Mouse (Mus musculus) midbrain, embryonic 15.5 days (tissue): Measurements from ENCODE around the gene Cypt3. TPM values are rescaled to one million over a fixed set of nuclear protein-coding genes. Genes with fewer than 3 reads are reported as not detected.

Experiments used
- ATAC-seq: fragments of 200-750 bp; cut with Nextera tagmentation; replicated peaks from 2 replicates; pipeline ENCODE4 v1.8.0; 2017; ENCODE audit warnings: moderate TSS enrichment
- H3K27ac ChIP-seq: fragments of 300-500 bp; sonication (generic); 2 replicates; pipeline ENCODE4 v1.5.1; 2015; ENCODE audit warnings: mild to moderate bottlenecking, inconsistent platforms
- H3K27me3 ChIP-seq: fragments of 300-500 bp; sonication (generic); replicated peaks from 2 replicates; pipeline ENCODE4 v1.6.1; 2015; ENCODE audit warnings: inconsistent platforms
- H3K36me3 ChIP-seq: fragments of 300-500 bp; sonication (generic); replicated peaks from 2 replicates; pipeline ENCODE4 v1.6.1; 2015; ENCODE audit warnings: inconsistent platforms
- H3K4me1 ChIP-seq: fragments of 300-500 bp; sonication (generic); 2 replicates; pipeline ENCODE4 v1.6.1; 2015; ENCODE audit warnings: inconsistent platforms
- H3K4me2 ChIP-seq: fragments of 300-500 bp; sonication (generic); 2 replicates; pipeline ENCODE4 v1.6.1; 2015; ENCODE audit warnings: inconsistent platforms, mild to moderate bottlenecking, moderate library complexity
- H3K4me3 ChIP-seq: fragments of 300-500 bp; sonication (generic); 2 replicates; pipeline ENCODE4 v1.5.1; 2015; ENCODE audit warnings: mild to moderate bottlenecking, inconsistent platforms
- H3K9ac ChIP-seq: fragments of 300-500 bp; sonication (generic); 2 replicates; pipeline ENCODE4 v1.6.1; 2015; ENCODE audit warnings: mild to moderate bottlenecking, inconsistent platforms
- H3K9me3 ChIP-seq: fragments of 300-500 bp; sonication (generic); 2 replicates; pipeline ENCODE4 v1.6.1; 2016; ENCODE audit warnings: inconsistent platforms
- WGBS: fragments of 180-500 bp; shearing (Covaris S2); methylation state at CpG from one replicate; pipeline ENCODE4 v1.1.7; 2015; ENCODE audit warnings: mixed read lengths; 5-methylcytosine and 5-hydroxymethylcytosine counted together
- polyA plus RNA-seq: library from polyadenylated mRNA; unstranded; fragments of >200 nt; fragmentation: Nextera tagmentation; extraction: Ambion mirVana; gene quantifications from 2 replicates; pipeline ENCODE4 v1.2.1, GENCODE M21; 2015

The Cypt3 gene
- polyA plus RNA-seq = not detected in 2 replicates

DNA sequence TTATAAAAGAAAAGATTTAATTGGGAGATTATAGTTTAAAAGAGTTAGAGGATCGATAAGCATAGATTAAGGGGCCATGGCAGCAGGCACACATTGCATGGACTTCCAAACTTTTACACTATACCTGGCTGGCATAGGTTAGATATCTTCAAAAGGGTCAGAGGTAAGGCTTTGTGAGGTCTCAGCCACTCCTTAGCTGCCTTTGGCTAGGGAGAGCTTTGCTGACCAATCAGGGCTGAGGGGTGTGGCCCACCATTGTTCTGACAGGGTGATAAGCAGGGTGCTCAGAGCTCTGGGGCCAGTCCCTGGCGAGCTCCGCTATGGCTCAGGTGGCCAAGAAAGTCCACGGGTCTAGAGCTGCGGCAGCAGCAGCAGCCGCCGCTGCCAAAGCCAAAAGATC, at the start of gene Cypt3:
Gene Cypt3, plus strand, starts transcription at position 301 of the 400 bp plus-strand sequence.
- no peak for ATAC-seq
- Histone ChIP-seq H3K4me3 (no peak within 1 kb of the TSS), H3K36me3 (no peaks in the 10 kb centered on the region), H3K9me3 (no peaks in the 10 kb centered on the region), H3K4me2 (no peak within 1 kb of the TSS), H3K27me3 (no peaks in the 10 kb centered on the region), H3K4me1 (no peaks in the 10 kb centered on the region), H3K9ac (no peak within 1 kb of the TSS), H3K27ac (no peak within 1 kb of the TSS)
- WGBS = 75% methylated on average over 7 of the region's 7 CpGs

DNA sequence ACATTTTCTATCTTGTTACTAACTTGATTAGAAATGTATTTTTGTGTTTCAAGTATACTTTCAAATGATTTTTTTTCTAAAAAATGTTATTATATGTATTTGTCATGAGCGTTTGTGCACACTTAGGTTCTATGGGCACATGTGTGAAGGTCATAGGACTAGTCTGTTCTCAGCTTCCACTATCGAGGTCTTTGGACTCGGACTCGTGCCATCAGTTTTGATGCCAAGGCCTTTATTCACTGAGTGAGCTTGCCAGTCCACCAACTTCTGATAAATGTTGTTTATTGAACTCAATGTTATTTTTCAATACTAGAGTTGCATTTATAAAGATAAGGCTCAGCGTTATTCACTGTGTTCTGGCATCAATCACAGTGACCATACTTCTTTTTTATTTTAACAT, 42.9 kb upstream of the Cypt3 start:
- H3K36me3 ChIP-seq = no peaks in the 10 kb centered on the region
- no peak for ATAC-seq

DNA sequence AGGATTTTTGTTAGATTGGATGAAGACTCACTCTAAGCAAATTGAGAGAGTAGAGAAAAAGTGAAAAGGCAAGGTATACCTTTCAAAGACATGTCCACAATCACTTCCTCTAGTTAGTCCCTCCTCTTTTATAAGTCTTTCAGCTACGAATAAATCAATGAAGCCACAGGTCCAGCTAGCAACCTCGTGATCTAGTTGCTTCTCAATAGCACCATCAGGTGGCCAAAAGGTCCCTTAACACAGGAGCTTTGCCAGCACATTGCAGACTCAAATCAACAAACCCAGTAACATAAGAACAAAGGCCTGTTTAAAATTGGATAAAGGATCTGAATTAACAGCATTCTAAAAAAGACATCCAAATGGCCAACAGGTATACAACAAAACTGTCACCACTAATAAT, 30.0 kb upstream of the Cypt3 start:
- H3K27me3 ChIP-seq = no peaks in the 10 kb centered on the region
- no peak overlapping the region for H3K27ac ChIP-seq
- H3K9ac ChIP-seq = no peak overlapping the region
- ATAC-seq = peak; percentile 58; the same call in 1 of the 2 replicates
- no peaks in the 10 kb centered on the region for H3K4me1 ChIP-seq
- WGBS = 24% methylated on average over 2 of the region's 2 CpGs
- no peaks in the 10 kb centered on the region for H3K9me3 ChIP-seq
- H3K4me3 ChIP-seq = no peak overlapping the region
- H3K36me3 ChIP-seq = no peaks in the 10 kb centered on the region
- H3K4me2 ChIP-seq = no peak overlapping the region

More for the DNA sequence above, 42.9 kb upstream of the Cypt3 start:
- no peak overlapping the region for H3K27ac ChIP-seq
- no peak overlapping the region for H3K4me3 ChIP-seq
- no peaks in the 10 kb centered on the region for H3K27me3 ChIP-seq
- no peaks in the 10 kb centered on the region for H3K9me3 ChIP-seq
- no peak overlapping the region for H3K4me2 ChIP-seq
- H3K9ac ChIP-seq = no peak overlapping the region
- H3K4me1 ChIP-seq = no peaks in the 10 kb centered on the region
- 94% methylated on average over 5 of the region's 5 CpGs for WGBS

DNA sequence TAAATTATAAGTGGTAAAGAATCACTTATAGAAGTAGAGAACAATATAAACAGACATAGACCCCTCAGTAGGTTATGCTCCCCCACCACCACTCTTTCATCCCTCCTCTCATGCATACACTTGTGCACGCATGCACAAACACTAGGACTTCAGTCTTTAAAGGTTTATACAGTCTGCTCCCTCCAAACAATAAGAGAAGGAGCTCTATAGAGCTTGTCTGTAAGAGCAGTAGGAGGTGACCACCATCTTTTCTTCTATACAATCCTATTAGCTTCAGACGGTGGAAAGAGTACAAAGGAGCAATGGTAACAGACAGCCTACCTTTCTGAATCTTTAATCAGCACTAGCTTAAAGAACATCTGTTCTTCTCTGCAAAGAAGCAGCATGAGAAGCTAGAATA, 1.8 kb upstream of the Cypt3 start:
- Histone ChIP-seq H3K4me3 (no peak overlapping the region), H3K4me1 (no peaks in the 10 kb centered on the region), H3K27me3 (no peaks in the 10 kb centered on the region), H3K27ac (no peak overlapping the region), H3K36me3 (no peaks in the 10 kb centered on the region), H3K9me3 (no peaks in the 10 kb centered on the region), H3K4me2 (no peak overlapping the region), H3K9ac (no peak overlapping the region)
- no peak for ATAC-seq
- 31% methylated on average over 2 of the region's 2 CpGs for WGBS

DNA sequence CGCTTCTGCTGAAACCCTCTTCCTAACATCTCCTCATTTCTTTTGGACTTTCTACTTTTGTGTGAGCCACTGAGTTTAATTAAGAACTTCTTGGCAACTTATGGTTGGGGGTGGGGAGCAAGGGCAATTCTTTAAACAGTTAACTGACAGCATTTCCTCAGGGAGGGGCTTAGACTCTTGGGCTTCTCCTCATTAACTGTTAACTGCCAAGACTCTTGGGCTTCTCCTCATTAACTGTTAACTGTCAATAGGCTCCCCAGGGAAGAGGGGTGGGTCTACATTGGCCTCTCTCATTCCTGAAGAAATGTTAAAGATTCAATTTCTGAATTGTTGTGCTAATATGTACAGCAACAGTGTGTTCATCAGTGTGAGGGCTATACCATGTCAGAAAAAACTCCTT, 6.3 kb downstream of the Cypt3 start:
- no peak overlapping the region for H3K27ac ChIP-seq
- H3K4me1 ChIP-seq = no peaks in the 10 kb centered on the region
- no peaks in the 10 kb centered on the region for H3K36me3 ChIP-seq
- ATAC-seq = no peak
- no peak overlapping the region for H3K4me3 ChIP-seq
- no peak overlapping the region for H3K4me2 ChIP-seq
- no peak overlapping the region for H3K9ac ChIP-seq
- H3K9me3 ChIP-seq = no peaks in the 10 kb centered on the region
- WGBS = 79% methylated on average over 1 of the region's 1 CpGs
- no peaks in the 10 kb centered on the region for H3K27me3 ChIP-seq

DNA sequence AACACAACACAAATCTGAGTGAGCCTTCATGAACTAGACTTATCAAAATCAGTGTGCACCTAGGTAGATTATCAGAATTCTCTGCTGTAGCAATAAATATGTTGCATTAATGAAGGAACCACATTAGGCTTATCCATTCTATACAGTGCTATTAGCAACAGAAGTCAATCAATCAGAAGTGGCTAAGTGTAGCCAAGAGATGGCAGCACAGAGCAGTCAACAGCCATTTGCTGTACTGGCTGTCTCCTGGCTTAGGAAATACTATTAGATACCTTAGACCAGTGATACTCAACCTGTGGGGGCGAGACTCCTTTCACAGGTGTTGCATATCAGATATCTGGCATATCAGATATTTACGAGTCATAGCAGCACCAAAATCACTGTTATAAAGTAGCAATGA, 41.2 kb downstream of the Cypt3 start:
- WGBS = 79% methylated on average over 2 of the region's 2 CpGs
- no peak overlapping the region for H3K27ac ChIP-seq
- no peak overlapping the region for H3K4me3 ChIP-seq
- no peaks in the 10 kb centered on the region for H3K27me3 ChIP-seq
- H3K4me1 ChIP-seq = no peaks in the 10 kb centered on the region
- no peaks in the 10 kb centered on the region for H3K36me3 ChIP-seq
- no peak for ATAC-seq
- H3K4me2 ChIP-seq = no peak overlapping the region
- H3K9me3 ChIP-seq = no peaks in the 10 kb centered on the region
- no peak overlapping the region for H3K9ac ChIP-seq

Other genes with a start within 250 kb of the Cypt3 start
- gene Ubqln2, start 60.4 kb upstream of the Cypt3 start, polyA plus RNA-seq = 53.4 and 54.0 TPM in 2 replicates
- 4.0 and 4.8 TPM in 2 replicates for gene Kctd12b, start 137.8 kb downstream of the Cypt3 start, polyA plus RNA-seq
- 130 and 146 TPM in 2 replicates for gene Nbdy, start 165.0 kb downstream of the Cypt3 start, polyA plus RNA-seq